Mouse (Mus musculus): ENCODE measurements around the gene Anxa2. TPM values are rescaled to one million over a fixed set of nuclear protein-coding genes. Genes with fewer than 3 reads are reported as not detected.

The Anxa2 gene
- polyA plus RNA-seq, 1 experiment = 671 TPM

DNA sequence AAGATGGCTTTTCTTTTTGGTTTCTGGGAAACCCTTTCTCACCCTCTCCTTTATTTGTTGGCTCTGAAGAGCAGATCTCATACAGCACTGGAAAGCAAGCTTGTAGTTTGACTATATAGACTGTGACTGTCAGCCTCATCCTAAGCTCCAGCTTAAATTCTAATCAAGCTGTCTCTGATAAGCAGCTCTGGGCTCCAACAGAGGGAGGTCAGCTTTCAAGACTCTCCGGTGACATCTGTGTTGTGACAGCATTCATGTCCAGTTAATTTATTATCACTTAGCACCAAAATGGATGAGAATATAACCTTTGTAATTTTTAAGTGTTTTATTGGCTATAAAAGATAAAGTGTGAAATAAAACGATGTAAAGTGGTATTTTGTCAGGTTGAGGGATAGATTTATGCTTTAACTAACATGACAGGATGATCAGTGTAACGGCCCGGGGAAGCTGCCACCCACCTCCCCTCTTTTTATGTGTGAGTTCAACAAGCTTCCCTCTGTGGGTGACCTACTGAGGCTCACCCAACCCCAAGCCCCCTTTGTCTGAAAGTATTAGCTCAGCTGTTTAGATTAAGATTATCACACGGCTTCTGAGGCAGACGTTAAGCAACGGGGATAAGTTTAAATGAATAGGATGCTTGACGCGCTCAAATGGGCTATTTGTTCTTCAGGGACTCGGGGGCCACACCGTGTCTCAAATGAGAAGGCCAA is 58.6 kb downstream of the Anxa2 start:
- DNase-seq (ENCODE audit: low spot score) = no peak

DNA sequence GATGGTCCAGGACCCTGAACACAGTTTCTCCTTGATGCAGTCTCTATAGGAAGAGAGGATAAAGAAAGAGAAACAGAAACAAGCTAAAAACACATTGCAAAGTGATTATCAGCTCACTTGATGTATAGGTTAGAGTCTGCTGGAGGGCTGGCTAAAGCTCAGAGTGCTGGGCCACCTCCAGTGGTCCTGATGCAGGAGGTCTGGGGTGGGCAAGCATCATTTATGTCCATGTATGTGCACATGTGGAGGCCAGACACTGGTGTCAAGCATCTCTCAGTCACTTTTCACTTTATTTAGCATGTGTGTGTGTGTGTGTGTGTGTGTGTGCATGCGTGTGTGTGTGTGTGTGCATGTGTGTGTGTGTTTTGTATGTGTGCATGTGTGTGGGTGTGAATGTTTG is 59.3 kb downstream of the Anxa2 start:
- no peak for DNase-seq (ENCODE audit: low spot score)

DNA sequence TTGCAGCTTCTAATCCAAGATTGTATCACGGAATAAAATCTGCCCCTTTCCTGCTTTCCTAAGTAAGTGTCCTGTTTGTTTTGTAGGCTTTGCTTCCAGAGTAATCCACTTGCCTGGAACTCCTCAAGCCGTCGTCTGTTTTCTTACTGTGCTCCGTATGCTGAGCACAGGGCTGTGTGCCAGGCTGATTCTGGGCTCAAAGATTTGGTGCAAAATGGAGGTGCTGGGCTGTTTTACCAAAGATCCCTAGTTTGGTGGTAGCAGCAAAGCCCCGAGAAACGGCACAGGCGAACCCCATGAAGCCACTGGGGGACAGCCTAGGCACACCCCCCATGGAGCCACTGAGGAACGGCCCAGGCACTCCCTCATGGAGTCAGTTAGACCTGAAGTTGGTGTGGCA is 60.8 kb downstream of the Anxa2 start:
- DNase-seq (ENCODE audit: low spot score) = no peak

DNA sequence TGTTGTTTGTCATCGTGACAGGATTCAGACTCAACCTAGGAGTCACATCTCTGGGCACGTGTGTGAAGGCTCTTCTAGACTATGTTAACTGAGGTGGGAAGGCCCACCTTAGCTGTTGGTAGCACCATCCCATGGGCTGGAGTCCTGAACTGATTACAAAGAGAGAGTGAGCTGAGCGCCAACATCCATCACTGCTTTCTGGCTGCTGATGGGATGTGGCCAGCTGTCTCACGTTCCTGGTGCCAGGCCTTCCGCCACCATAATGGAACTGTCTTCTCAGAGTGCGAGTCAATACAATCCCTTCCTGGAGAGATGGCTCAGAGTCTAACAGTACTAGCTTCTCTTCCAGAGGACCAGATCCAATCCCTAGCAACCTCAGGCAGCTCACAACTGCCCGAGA is 62.0 kb downstream of the Anxa2 start:
- DNase-seq (ENCODE audit: low spot score) = no peak

DNA sequence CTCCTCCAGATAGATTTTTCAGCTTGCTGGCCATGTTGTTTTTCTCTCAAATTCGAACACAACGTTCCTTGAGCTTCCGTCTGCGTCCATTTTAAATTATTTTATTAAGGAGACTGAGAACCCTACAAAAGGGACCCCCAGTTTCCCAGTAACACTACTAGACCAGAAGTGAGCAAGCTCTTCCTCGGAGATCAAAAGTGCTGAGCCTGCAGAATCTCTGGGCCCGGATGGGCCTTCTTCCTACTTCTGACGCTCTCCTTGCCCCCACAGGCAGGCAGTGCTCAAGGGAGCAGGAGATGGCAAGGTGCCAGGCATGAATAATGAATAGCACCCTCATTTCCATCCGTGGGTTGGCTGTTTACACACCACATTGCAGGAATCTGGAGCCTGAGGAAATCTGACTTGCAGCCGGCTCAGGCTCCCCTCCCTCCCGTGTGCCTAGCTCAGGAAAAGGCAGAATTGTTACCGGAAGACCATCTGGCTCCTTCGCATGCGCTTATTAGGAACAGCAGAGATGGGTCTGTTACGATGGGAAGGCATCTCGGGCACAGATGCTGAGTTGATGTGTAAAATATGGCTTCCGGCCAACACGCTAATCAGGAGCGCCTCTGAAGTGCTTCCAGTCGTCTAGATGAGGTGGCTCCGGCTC is 64.1 kb downstream of the Anxa2 start:
- no peak for DNase-seq (ENCODE audit: low spot score)

Other genes starting within 250 kb of the Anxa2 start
- 8.0 and 8.5 TPM in 2 replicates for gene Ice2, start 55.7 kb upstream of the Anxa2 start, polyA plus RNA-seq (2012; rRNA removed)

Data from urinary bladder, adult 2 months (tissue).